Comparison of ENCODE assay signal across 7 mouse cellular contexts in the genomic region with DNA sequence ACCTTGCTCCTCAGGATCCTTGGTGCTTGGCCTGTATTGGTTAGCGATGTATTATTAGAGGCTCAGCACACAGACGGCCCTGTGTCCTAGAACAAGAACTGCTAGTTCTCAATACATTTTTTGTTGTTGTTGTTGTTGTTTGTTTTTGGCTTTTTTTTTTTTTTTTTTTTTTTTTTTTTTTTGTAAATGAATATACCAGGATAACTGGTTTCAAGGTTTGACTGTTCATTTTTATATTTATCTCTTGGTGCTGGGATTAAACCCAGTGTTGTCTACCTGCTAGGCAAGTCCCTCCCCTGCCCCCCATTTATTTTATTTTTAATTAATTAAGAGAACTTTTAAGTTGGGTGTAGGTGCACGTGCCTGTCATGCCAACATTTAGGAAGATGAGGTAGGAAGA. TPM values are rescaled to one million over a fixed set of nuclear protein-coding genes. Genes with fewer than 3 reads are reported as not detected.
DNase-seq lines count a peak whose midpoint lies in the region; ATAC-seq and TF ChIP-seq lines count a peak whose summit lies in the region.

No protein-coding gene starts in this region.

- peak overlapping the region; percentile 61 for H3K9ac ChIP-seq in lung, embryonic 16.5 days (ENCODE audit: low read length)
- H3K9ac ChIP-seq in limb, embryonic 11.5 days (ENCODE audit: low read length), result peak overlapping the region; percentile 59; the same call in 1 of the 2 replicates

- TF ChIP-seq CTCF in embryonic fibroblast, embryonic 13.5 days (IDR thresholded peaks at IDR 0.05; ENCODE audit: borderline replicate concordance, insufficient read depth, low read length), result no peak
- no peak for TF ChIP-seq CTCF in small intestine, adult 2 months (IDR thresholded peaks at IDR 0.05; ENCODE audit: extremely low read depth, insufficient read length, insufficient replicate concordance, low read depth, low read length)

- WGBS in lung, embryonic 16.5 days, result 49% methylated on average over 3 of the region's 3 CpGs
- 51% methylated on average over 3 of the region's 3 CpGs for WGBS in limb, embryonic 11.5 days
- 53% methylated on average over 3 of the region's 3 CpGs for WGBS in small intestine, adult 2 months

- peak overlapping the region; percentile 48 for H3K4me3 ChIP-seq in lung, embryonic 16.5 days (ENCODE audit: low read length)
- H3K4me3 ChIP-seq in embryonic fibroblast, embryonic 13.5 days (ENCODE audit: insufficient read depth, low read length), result peak overlapping the region; percentile 53
- peak overlapping the region; percentile 24; the same call in 1 of the 2 replicates for H3K4me3 ChIP-seq in limb, embryonic 11.5 days (ENCODE audit: low read depth, low read length)
- H3K4me3 ChIP-seq in small intestine, adult 2 months (ENCODE audit: low read depth, low read length), result peak overlapping the region; percentile 24; the same call in 1 of the 2 replicates

- peaks cover 8% of the 10 kb centered on the region; the same call in 1 of the 2 replicates for H3K4me1 ChIP-seq in lung, embryonic 16.5 days (replicated peaks; ENCODE audit: control insufficient read depth, insufficient read depth, low read length)
- H3K4me1 ChIP-seq in embryonic fibroblast, embryonic 13.5 days (ENCODE audit: control insufficient read depth, insufficient read depth, low read length), result no peaks in the 10 kb centered on the region
- H3K4me1 ChIP-seq in limb, embryonic 11.5 days (ENCODE audit: control insufficient read depth, insufficient read depth, low read length), result no peaks in the 10 kb centered on the region
- 0 out of 2 replicates have a peak, but pooled peaks cover 2% of the 10 kb centered on the region for H3K4me1 ChIP-seq in small intestine, adult 2 months (ENCODE audit: control insufficient read depth, insufficient read depth, insufficient read length, low read length)

- no peak for DNase-seq in lung, postnatal 10 days
- no peak for DNase-seq in limb, embryonic 11.5 days (ENCODE audit: low spot score)
- no peak for DNase-seq in layer of hippocampus, adult 9-10 months (ENCODE audit: low spot score)

- no peak for TF ChIP-seq POLR2A in embryonic fibroblast, embryonic 13.5 days (IDR thresholded peaks at IDR 0.05; ENCODE audit: low read depth, low read length)
- no peak for TF ChIP-seq POLR2A in small intestine, adult 2 months (IDR thresholded peaks at IDR 0.05; ENCODE audit: low read depth, low read length)

- peak; percentile 1; the same call in 1 of the 2 replicates for ATAC-seq in lung, embryonic 16.5 days (ENCODE audit: low read depth)
- ATAC-seq in limb, embryonic 11.5 days (ENCODE audit: insufficient number of reproducible peaks, low FRiP score, low TSS enrichment, low read depth), result no peak
- ATAC-seq in cerebellum, adult (ENCODE audit: insufficient number of reproducible peaks, low FRiP score, low TSS enrichment), result no peak

- peak overlapping the region; percentile 48 for H3K4me2 ChIP-seq in lung, embryonic 16.5 days (ENCODE audit: low read depth, low read length)
- peak overlapping the region; percentile 43 for H3K4me2 ChIP-seq in limb, embryonic 11.5 days (ENCODE audit: low read depth, severe bottlenecking)

- H3K9me3 ChIP-seq in lung, embryonic 16.5 days (ENCODE audit: control insufficient read depth, low read length), result no peaks in the 10 kb centered on the region
- H3K9me3 ChIP-seq in limb, embryonic 11.5 days (ENCODE audit: control insufficient read depth, low read length), result no peaks in the 10 kb centered on the region

- no peaks in the 10 kb centered on the region for H3K27me3 ChIP-seq in lung, embryonic 16.5 days (ENCODE audit: control insufficient read depth, insufficient read depth, low read depth, low read length)
- no peaks in the 10 kb centered on the region for H3K27me3 ChIP-seq in limb, embryonic 11.5 days (ENCODE audit: control insufficient read depth, insufficient read depth, low read length)
- no peaks in the 10 kb centered on the region for H3K27me3 ChIP-seq in small intestine, adult 2 months (ENCODE audit: control insufficient read depth, insufficient read depth, low read length)

- no peaks in the 10 kb centered on the region for H3K36me3 ChIP-seq in lung, embryonic 16.5 days (ENCODE audit: control insufficient read depth, insufficient read depth, low read length)
- H3K36me3 ChIP-seq in limb, embryonic 11.5 days (ENCODE audit: control insufficient read depth, insufficient read depth, low read length), result no peaks in the 10 kb centered on the region
- H3K36me3 ChIP-seq in small intestine, adult 2 months (ENCODE audit: control insufficient read depth, insufficient read depth, low read length), result no peaks in the 10 kb centered on the region

- H3K27ac ChIP-seq in lung, embryonic 16.5 days (ENCODE audit: low read length), result peak overlapping the region; percentile 58
- H3K27ac ChIP-seq in embryonic fibroblast, embryonic 13.5 days (ENCODE audit: insufficient read depth, low read length), result no peak overlapping the region
- H3K27ac ChIP-seq in limb, embryonic 11.5 days (replicated peaks; ENCODE audit: low read depth, low read length), result peak overlapping the region; percentile 47; the same call in 1 of the 2 replicates
- H3K27ac ChIP-seq in small intestine, adult 2 months (ENCODE audit: insufficient read depth, low read depth, low read length), result no peak overlapping the region; the same call in 1 of the 2 replicates

RNA-seq across cellular contexts. Expression of gene Kif2c, which starts 6.5 kb away (rescaled TPM):
- polyA plus RNA-seq in lung, embryonic 16.5 days (2015; fragmentation: Nextera tagmentation; extraction: Ambion mirVana), result 70.7 and 77.6 TPM in 2 replicates
- polyA plus RNA-seq in embryonic fibroblast, embryonic 13.5 days (2011; ENCODE audit: insufficient read length, low read depth, missing spikeins), result 25.2 and 33.6 TPM in 2 replicates
- polyA plus RNA-seq in limb, embryonic 11.5 days (2014; fragmentation: Nextera tagmentation; extraction: Ambion mirVana), result 125 and 136 TPM in 2 replicates
- 0.81 and 2.8 TPM in 2 replicates for polyA plus RNA-seq in small intestine, adult 2 months (2012; rRNA removed)

RNA-seq across cellular contexts. Expression of gene Rps8, which starts 32.9 kb away (rescaled TPM):
- polyA plus RNA-seq in lung, embryonic 16.5 days (2015; fragmentation: Nextera tagmentation; extraction: Ambion mirVana), result 858 and 904 TPM in 2 replicates
- 1,876 and 2,108 TPM in 2 replicates for polyA plus RNA-seq in embryonic fibroblast, embryonic 13.5 days (2011; ENCODE audit: insufficient read length, low read depth, missing spikeins)
- polyA plus RNA-seq in limb, embryonic 11.5 days (2014; fragmentation: Nextera tagmentation; extraction: Ambion mirVana), result 1,072 and 1,111 TPM in 2 replicates
- polyA plus RNA-seq in small intestine, adult 2 months (2012; rRNA removed), result 205 and 258 TPM in 2 replicates

RNA-seq across cellular contexts. Expression of gene Plk3, which starts 55.2 kb away (rescaled TPM):
- polyA plus RNA-seq in lung, embryonic 16.5 days (2015; fragmentation: Nextera tagmentation; extraction: Ambion mirVana), result 3.0 and 3.2 TPM in 2 replicates
- polyA plus RNA-seq in embryonic fibroblast, embryonic 13.5 days (2011; ENCODE audit: insufficient read length, low read depth, missing spikeins), result 10.6 and 15.4 TPM in 2 replicates
- polyA plus RNA-seq in limb, embryonic 11.5 days (2014; fragmentation: Nextera tagmentation; extraction: Ambion mirVana), result 2.0 and 2.3 TPM in 2 replicates
- 23.5 and 23.9 TPM in 2 replicates for polyA plus RNA-seq in small intestine, adult 2 months (2012; rRNA removed)

Comparison
In these comparisons a context has a peak if more than half of its experiments do, and no peak if none do; other contexts are left out.
1. H3K27ac ChIP-seq: peak in lung, embryonic 16.5 days (single experiment) and limb, embryonic 11.5 days (single experiment); none in embryonic fibroblast, embryonic 13.5 days (single experiment) and small intestine, adult 2 months (single experiment).
2. Peak in every context shown above with its lines, with median percentiles within 50 percentile points of each other: H3K4me3 ChIP-seq.